Mouse (Mus musculus): Measurements from ENCODE around the gene Rhbdf1. TPM values are rescaled to one million over a fixed set of nuclear protein-coding genes. Genes with fewer than 3 reads are reported as not detected.

Gene Rhbdf1
- polyA plus RNA-seq (2012; rRNA removed): 39.7 and 44.3 TPM in 2 replicates

DNA sequence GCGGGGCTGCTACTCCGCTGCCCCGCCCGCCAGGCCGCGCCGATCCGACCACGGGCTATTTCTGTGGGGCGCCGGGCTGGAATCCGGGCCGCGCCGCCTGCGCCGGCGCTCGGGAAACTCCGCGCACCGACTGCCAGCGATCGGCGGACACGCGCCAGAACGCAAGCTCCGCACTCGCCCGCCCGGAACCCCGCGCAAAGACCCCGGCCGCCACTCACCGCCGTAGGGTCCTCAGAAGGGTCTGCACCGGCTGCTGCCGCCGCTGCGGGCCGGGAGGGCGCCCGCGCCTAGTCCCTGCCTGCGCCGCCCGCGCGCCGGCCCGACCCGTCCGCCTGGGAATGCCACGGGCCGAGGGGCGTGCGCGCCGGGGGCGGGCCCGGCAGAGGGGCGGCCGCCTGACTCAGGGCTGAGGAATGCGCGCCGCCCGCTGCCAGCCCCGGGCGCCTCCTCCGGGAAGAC is at the start of gene Rhbdf1:
TSS of gene Rhbdf1 (minus strand) at position 350 of the 459 bp plus-strand sequence.
- 0 out of 2 replicates have a peak, but pooled peaks have one; percentile 15 for TF ChIP-seq POLR2A (IDR thresholded peaks at IDR 0.05; ENCODE audit: borderline replicate concordance, extremely low read depth, insufficient read depth, insufficient read length, poor library complexity, severe bottlenecking)
- no peak for TF ChIP-seq CTCF (IDR thresholded peaks at IDR 0.05; ENCODE audit: borderline replicate concordance, extremely low read depth, insufficient read depth, insufficient read length)

DNA sequence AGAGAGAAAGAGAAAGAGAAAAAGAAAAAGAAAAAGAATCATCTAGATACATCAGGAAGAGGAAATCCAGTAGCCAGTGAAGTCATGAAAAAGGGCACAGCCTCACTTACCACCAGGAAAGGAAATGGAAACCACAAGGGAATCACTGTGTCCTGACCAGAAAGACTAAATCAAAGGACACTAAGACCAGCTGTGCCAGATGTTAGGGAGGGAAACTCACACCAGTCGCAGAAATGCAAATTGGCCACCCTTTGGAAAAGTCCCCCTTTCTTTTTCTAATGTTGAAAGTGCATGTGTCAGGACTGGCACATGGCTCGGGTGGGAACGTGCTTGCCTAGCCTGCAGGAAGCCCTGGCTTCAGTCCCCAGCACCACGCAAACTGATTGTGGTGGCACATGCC is 49.1 kb upstream of the Rhbdf1 start:
- no peak for TF ChIP-seq CTCF (IDR thresholded peaks at IDR 0.05; ENCODE audit: borderline replicate concordance, extremely low read depth, insufficient read depth, insufficient read length)
- TF ChIP-seq POLR2A (IDR thresholded peaks at IDR 0.05; ENCODE audit: borderline replicate concordance, extremely low read depth, insufficient read depth, insufficient read length, poor library complexity, severe bottlenecking): no peak

More for the DNA sequence above, at the start of gene Rhbdf1:
- DNase-seq (ENCODE audit: low read depth): peak; percentile 55

DNA sequence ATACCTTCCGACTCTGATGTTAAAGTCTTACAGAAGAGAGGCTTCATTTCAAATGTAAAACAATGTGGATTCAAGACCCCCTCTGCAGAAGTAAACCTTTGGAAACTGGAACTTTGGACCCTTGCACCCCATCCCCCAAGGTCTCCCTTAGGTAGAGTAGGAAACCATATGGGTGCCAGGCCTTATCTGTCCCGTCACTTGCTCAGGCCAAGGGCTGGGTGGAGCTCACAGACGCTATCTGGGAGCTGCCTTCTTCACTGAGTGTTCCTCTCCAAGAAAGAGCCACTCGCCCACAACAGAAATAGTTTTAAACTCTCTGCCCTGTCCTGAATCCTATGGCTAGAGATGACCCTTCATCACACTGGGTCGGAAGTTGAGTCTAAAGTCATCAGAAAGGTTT is 46.9 kb upstream of the Rhbdf1 start:
- DNase-seq (ENCODE audit: low read depth): no peak
- TF ChIP-seq POLR2A (IDR thresholded peaks at IDR 0.05; ENCODE audit: borderline replicate concordance, extremely low read depth, insufficient read depth, insufficient read length, poor library complexity, severe bottlenecking): no peak
- TF ChIP-seq CTCF (IDR thresholded peaks at IDR 0.05; ENCODE audit: borderline replicate concordance, extremely low read depth, insufficient read depth, insufficient read length): no peak

More for the DNA sequence above, 49.1 kb upstream of the Rhbdf1 start:
- DNase-seq (ENCODE audit: low read depth): no peak

DNA sequence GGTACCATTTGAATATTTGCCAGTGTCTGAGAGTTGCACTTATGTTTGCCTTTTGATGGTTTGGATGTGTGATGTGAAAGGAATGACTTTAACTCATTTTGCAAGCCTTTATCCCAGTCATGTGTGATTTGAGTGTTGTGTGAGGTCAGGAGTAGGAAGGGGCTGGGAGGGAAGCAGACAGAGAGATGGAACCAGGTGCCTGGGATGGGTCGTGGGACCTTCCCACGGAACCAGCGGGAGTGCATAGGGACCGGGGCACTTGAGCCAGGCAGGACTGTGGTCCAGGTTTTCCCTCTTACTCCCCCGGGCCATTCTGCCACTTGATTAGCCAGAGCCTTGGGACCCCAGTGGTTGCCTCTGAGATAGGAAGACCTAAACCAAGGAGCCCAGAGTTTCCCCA is 45.9 kb upstream of the Rhbdf1 start:
- peak; percentile 11 for DNase-seq (ENCODE audit: low read depth)

GRCm38 (mm10) chr11:32267188-32267884 is 45.2 kb upstream of the Rhbdf1 start, which contains the start of gene Nprl3:
Gene Nprl3, minus strand, starts transcription at chr11:32267707.
- peak; percentile 98 for DNase-seq (ENCODE audit: low read depth)
- TF ChIP-seq POLR2A (IDR thresholded peaks at IDR 0.05; ENCODE audit: borderline replicate concordance, extremely low read depth, insufficient read depth, insufficient read length, poor library complexity, severe bottlenecking) (peak; percentile 94), CTCF (IDR thresholded peaks at IDR 0.05; ENCODE audit: borderline replicate concordance, extremely low read depth, insufficient read depth, insufficient read length) (no peak)

More for the DNA sequence above, 45.9 kb upstream of the Rhbdf1 start:
- TF ChIP-seq CTCF (IDR thresholded peaks at IDR 0.05; ENCODE audit: borderline replicate concordance, extremely low read depth, insufficient read depth, insufficient read length) (no peak), POLR2A (IDR thresholded peaks at IDR 0.05; ENCODE audit: borderline replicate concordance, extremely low read depth, insufficient read depth, insufficient read length, poor library complexity, severe bottlenecking) (no peak)

DNA sequence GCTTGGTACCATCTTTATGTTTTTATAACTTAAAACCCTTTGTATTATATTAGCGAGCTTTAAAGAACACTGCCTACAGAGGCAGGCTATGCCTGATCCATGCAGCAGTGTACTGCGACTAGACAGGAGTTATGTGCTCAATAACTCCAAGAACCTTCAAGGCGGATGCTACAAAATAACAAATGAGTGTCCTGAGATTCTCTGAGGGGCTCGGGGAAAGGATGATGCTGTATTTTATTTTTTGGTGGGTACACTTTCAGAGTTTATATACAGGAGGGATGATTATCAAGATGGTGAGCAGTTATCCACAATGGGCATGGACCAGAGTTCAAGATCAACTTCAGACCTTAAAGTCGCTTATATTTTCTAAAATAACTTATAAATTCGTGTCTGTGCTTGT is 44.7 kb upstream of the Rhbdf1 start:
- DNase-seq (ENCODE audit: low read depth): no peak
- TF ChIP-seq POLR2A (IDR thresholded peaks at IDR 0.05; ENCODE audit: borderline replicate concordance, extremely low read depth, insufficient read depth, insufficient read length, poor library complexity, severe bottlenecking) (no peak), CTCF (IDR thresholded peaks at IDR 0.05; ENCODE audit: borderline replicate concordance, extremely low read depth, insufficient read depth, insufficient read length) (no peak)

- TF ChIP-seq CTCF (IDR thresholded peaks at IDR 0.05; ENCODE audit: borderline replicate concordance, extremely low read depth, insufficient read depth, insufficient read length) (no peak), POLR2A (IDR thresholded peaks at IDR 0.05; ENCODE audit: borderline replicate concordance, extremely low read depth, insufficient read depth, insufficient read length, poor library complexity, severe bottlenecking) (no peak)
- DNase-seq (ENCODE audit: low read depth): no peak
Measured at GRCm38 (mm10) chr11:32266194-32266593, 44.1 kb upstream of the Rhbdf1 start.

- TF ChIP-seq POLR2A (IDR thresholded peaks at IDR 0.05; ENCODE audit: borderline replicate concordance, extremely low read depth, insufficient read depth, insufficient read length, poor library complexity, severe bottlenecking): no peak
- no peak for TF ChIP-seq CTCF (IDR thresholded peaks at IDR 0.05; ENCODE audit: borderline replicate concordance, extremely low read depth, insufficient read depth, insufficient read length)
- no peak for DNase-seq (ENCODE audit: low read depth)
Measured at GRCm38 (mm10) chr11:32265117-32265738, 43.1 kb upstream of the Rhbdf1 start.

DNA sequence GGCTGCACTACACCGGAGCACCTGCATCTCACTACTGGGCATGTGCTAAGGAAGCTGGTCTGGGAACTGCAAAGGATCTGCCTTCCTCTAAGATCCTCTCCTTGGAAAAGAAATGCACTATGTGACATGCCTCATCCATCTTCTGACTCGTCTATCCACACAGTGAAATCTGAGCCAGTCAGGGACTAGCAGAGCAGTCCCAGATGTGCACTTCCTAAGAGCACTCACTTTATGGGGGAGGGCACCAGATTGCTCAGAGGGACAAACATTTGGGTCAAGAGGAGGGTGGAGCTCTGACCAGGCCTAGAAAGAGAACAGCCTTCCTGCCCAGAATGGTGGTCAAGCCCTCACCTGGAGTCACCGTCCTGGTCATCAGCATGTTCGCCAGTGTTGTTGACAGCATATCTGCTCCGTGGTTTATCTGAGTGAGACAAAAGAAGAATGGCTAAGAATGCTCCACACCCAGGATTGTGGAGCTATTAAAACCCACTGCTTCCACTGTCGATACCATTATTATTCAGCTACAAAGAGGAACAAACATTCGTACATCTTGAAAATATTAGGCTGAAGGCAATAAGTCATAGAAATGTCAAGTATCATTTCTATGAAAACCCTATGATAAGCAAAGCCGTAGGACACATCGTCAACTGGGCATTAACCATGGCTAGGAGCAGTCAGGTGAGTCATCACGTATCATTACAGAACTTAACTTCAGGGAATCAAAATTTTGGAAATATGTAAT is 40.7 kb upstream of the Rhbdf1 start:
- TF ChIP-seq POLR2A (IDR thresholded peaks at IDR 0.05; ENCODE audit: borderline replicate concordance, extremely low read depth, insufficient read depth, insufficient read length, poor library complexity, severe bottlenecking) (no peak), CTCF (IDR thresholded peaks at IDR 0.05; ENCODE audit: borderline replicate concordance, extremely low read depth, insufficient read depth, insufficient read length) (no peak)
- no peak for DNase-seq (ENCODE audit: low read depth)

DNA sequence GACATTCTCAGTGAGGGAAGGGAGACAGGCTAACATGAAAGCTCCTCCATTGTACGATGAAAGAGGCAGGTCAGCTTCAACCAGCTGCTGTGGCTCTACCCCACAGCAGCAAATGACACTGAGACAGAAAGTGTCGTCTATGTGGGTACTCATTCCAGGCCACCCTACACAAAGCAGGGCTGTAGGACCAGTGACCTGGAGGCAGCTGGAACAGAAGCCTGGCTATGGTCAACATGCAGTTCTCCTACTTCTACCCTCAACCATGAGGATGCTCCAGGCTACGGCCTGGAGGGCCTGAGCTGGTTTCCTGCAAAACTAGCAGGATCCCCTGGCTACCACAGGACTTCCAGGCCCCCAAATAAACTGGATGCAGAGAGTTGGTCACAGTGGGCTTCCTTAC is 34.5 kb upstream of the Rhbdf1 start:
- no peak for TF ChIP-seq CTCF (IDR thresholded peaks at IDR 0.05; ENCODE audit: borderline replicate concordance, extremely low read depth, insufficient read depth, insufficient read length)
- no peak for TF ChIP-seq POLR2A (IDR thresholded peaks at IDR 0.05; ENCODE audit: borderline replicate concordance, extremely low read depth, insufficient read depth, insufficient read length, poor library complexity, severe bottlenecking)
- no peak for DNase-seq (ENCODE audit: low read depth)

DNA sequence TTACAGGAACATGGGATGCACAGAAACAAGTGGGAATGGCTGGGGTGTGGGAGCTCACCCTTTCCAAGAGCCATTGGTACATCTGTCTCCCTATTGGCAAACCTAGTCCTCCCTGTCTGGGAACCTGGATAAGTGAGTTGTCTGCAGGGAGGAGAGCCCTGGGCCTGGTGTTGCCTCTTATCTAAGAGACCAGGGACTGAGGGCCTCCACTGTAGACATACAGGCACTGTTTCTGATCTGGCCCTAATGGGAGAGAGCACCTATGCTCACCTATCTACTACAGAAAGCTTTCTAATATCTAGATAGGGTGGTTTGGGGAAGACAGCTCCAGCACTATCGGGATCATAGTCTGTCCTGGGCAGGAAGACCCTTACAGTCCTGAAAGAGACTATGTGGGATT is 34.0 kb upstream of the Rhbdf1 start:
- DNase-seq (ENCODE audit: low read depth): no peak
- TF ChIP-seq POLR2A (IDR thresholded peaks at IDR 0.05; ENCODE audit: borderline replicate concordance, extremely low read depth, insufficient read depth, insufficient read length, poor library complexity, severe bottlenecking) (no peak), CTCF (IDR thresholded peaks at IDR 0.05; ENCODE audit: borderline replicate concordance, extremely low read depth, insufficient read depth, insufficient read length) (no peak)

Data from brain, embryonic 14.5 days (tissue).